Mouse (Mus musculus): ENCODE results near the gene Gm49358. TPM values are rescaled to one million over a fixed set of nuclear protein-coding genes. Genes with fewer than 3 reads are reported as not detected.

Gene Gm49358
- polyA plus RNA-seq, 1 experiment from 2014 or later: not detected

GRCm38 (mm10) chr10:86772231-86772631, 8.5 kb downstream of the Gm49358 start:
- no peaks in the 10 kb centered on the region for H3K4me1 ChIP-seq (replicated peaks; ENCODE audit: control insufficient read depth, insufficient read depth)
- no peaks in the 10 kb centered on the region for H3K36me3 ChIP-seq (ENCODE audit: control insufficient read depth, insufficient read depth, low read length)
- no peaks in the 10 kb centered on the region for H3K27me3 ChIP-seq (ENCODE audit: control insufficient read depth, insufficient read depth, low read length)
- 45% methylated on average over 6 of the region's 6 CpGs for WGBS
- DNase-seq (ENCODE audit: low spot score) (no peak), ATAC-seq (ENCODE audit: low FRiP score, low TSS enrichment) (peak; percentile 56; the same call in 1 of the 2 replicates)
- no peak overlapping the region for H3K4me2 ChIP-seq (replicated peaks; ENCODE audit: low read depth)
- no peak overlapping the region for H3K4me3 ChIP-seq (ENCODE audit: low read depth, low read length)
- no peaks in the 10 kb centered on the region for H3K9me3 ChIP-seq (ENCODE audit: control insufficient read depth, low read length)
- no peak for TF ChIP-seq CTCF (IDR thresholded peaks at IDR 0.05; ENCODE audit: low read depth)
- TF ChIP-seq EP300 (optimal IDR thresholded peaks at IDR 0.05): no peak
- H3K9ac ChIP-seq (ENCODE audit: low read length): no peak overlapping the region
- no peak overlapping the region for H3K27ac ChIP-seq (replicated peaks)

- H3K4me1 ChIP-seq (replicated peaks; ENCODE audit: control insufficient read depth, insufficient read depth): no peaks in the 10 kb centered on the region
- DNase-seq (ENCODE audit: low spot score): no peak
Measured at GRCm38 (mm10) chr10:86773360-86773759, 9.6 kb downstream of the Gm49358 start.

GRCm38 (mm10) chr10:86776281-86776680, 12.5 kb downstream of the Gm49358 start:
- 0 out of 2 replicates have a peak, but pooled peaks cover 2% of the 10 kb centered on the region for H3K4me1 ChIP-seq (replicated peaks; ENCODE audit: control insufficient read depth, insufficient read depth)
- WGBS: 43% methylated on average over 9 of the region's 9 CpGs
- ATAC-seq (ENCODE audit: low FRiP score, low TSS enrichment) (no peak), DNase-seq (ENCODE audit: low spot score) (no peak)
- H3K4me2 ChIP-seq (replicated peaks; ENCODE audit: low read depth): no peak overlapping the region
- no peaks in the 10 kb centered on the region for H3K9me3 ChIP-seq (ENCODE audit: control insufficient read depth, low read length)
- TF ChIP-seq EP300 (optimal IDR thresholded peaks at IDR 0.05): no peak
- no peak for TF ChIP-seq CTCF (IDR thresholded peaks at IDR 0.05; ENCODE audit: low read depth)
- H3K4me3 ChIP-seq (ENCODE audit: low read depth, low read length): no peak overlapping the region
- no peak overlapping the region for H3K9ac ChIP-seq (ENCODE audit: low read length)
- H3K27me3 ChIP-seq (ENCODE audit: control insufficient read depth, insufficient read depth, low read length): no peaks in the 10 kb centered on the region
- no peaks in the 10 kb centered on the region for H3K36me3 ChIP-seq (ENCODE audit: control insufficient read depth, insufficient read depth, low read length)
- H3K27ac ChIP-seq (replicated peaks): no peak overlapping the region

More at GRCm38 (mm10) chr10:86773360-86773759, 9.6 kb downstream of the Gm49358 start:
- Histone ChIP-seq H3K36me3 (ENCODE audit: control insufficient read depth, insufficient read depth, low read length) (no peaks in the 10 kb centered on the region), H3K4me2 (replicated peaks; ENCODE audit: low read depth) (no peak overlapping the region), H3K9me3 (ENCODE audit: control insufficient read depth, low read length) (no peaks in the 10 kb centered on the region), H3K9ac (ENCODE audit: low read length) (no peak overlapping the region), H3K27ac (replicated peaks) (no peak overlapping the region), H3K27me3 (ENCODE audit: control insufficient read depth, insufficient read depth, low read length) (no peaks in the 10 kb centered on the region), H3K4me3 (ENCODE audit: low read depth, low read length) (no peak overlapping the region)
- no peak for ATAC-seq (ENCODE audit: low FRiP score, low TSS enrichment)
- TF ChIP-seq EP300 (optimal IDR thresholded peaks at IDR 0.05) (no peak), CTCF (IDR thresholded peaks at IDR 0.05; ENCODE audit: low read depth) (no peak)
- 39% methylated on average over 4 of the region's 4 CpGs for WGBS

GRCm38 (mm10) chr10:86777614-86778319, 14.0 kb downstream of the Gm49358 start:
- H3K9me3 ChIP-seq (ENCODE audit: control insufficient read depth, low read length): no peaks in the 10 kb centered on the region
- ATAC-seq (ENCODE audit: low FRiP score, low TSS enrichment) (no peak), DNase-seq (ENCODE audit: low spot score) (no peak)
- peak overlapping the region; percentile 78 for H3K27ac ChIP-seq (replicated peaks)
- peak overlapping the region; percentile 76 for H3K4me3 ChIP-seq (ENCODE audit: low read depth, low read length)
- peak overlapping the region; percentile 56 for H3K9ac ChIP-seq (ENCODE audit: low read length)
- 0 out of 2 replicates have a peak, but pooled peaks cover 2% of the 10 kb centered on the region for H3K4me1 ChIP-seq (replicated peaks; ENCODE audit: control insufficient read depth, insufficient read depth)
- TF ChIP-seq EP300 (optimal IDR thresholded peaks at IDR 0.05): no peak
- TF ChIP-seq CTCF (IDR thresholded peaks at IDR 0.05; ENCODE audit: low read depth): no peak
- peak overlapping the region; percentile 100 for H3K4me2 ChIP-seq (replicated peaks; ENCODE audit: low read depth)
- no peaks in the 10 kb centered on the region for H3K27me3 ChIP-seq (ENCODE audit: control insufficient read depth, insufficient read depth, low read length)
- 51% methylated on average over 19 of the region's 19 CpGs for WGBS
- no peaks in the 10 kb centered on the region for H3K36me3 ChIP-seq (ENCODE audit: control insufficient read depth, insufficient read depth, low read length)

- Histone ChIP-seq H3K27me3 (ENCODE audit: control insufficient read depth, insufficient read depth, low read length) (no peaks in the 10 kb centered on the region), H3K4me2 (replicated peaks; ENCODE audit: low read depth) (peak within 1 kb of the TSS; percentile 100), H3K9me3 (ENCODE audit: control insufficient read depth, low read length) (no peaks in the 10 kb centered on the region), H3K4me3 (ENCODE audit: low read depth, low read length) (peak within 1 kb of the TSS; percentile 76), H3K36me3 (ENCODE audit: control insufficient read depth, insufficient read depth, low read length) (no peaks in the 10 kb centered on the region), H3K4me1 (replicated peaks; ENCODE audit: control insufficient read depth, insufficient read depth) (0 out of 2 replicates have a peak, but pooled peaks cover 2% of the 10 kb centered on the region), H3K9ac (ENCODE audit: low read length) (peak within 1 kb of the TSS; percentile 76), H3K27ac (replicated peaks) (peak within 1 kb of the TSS; percentile 87)
- WGBS: 1% methylated on average over 44 of the region's 44 CpGs
- TF ChIP-seq CTCF (IDR thresholded peaks at IDR 0.05; ENCODE audit: low read depth) (no peak), EP300 (optimal IDR thresholded peaks at IDR 0.05) (peak; percentile 58)
- peak; percentile 99 for DNase-seq (ENCODE audit: low spot score)
- peak; percentile 97 for ATAC-seq (ENCODE audit: low FRiP score, low TSS enrichment)
Measured at GRCm38 (mm10) chr10:86778398-86779116, 14.8 kb downstream of the Gm49358 start, which contains the start of gene Nt5dc3. Nt5dc3 (plus strand) TSS chr10:86779005.

All from stomach, postnatal 0 days (tissue).